Mouse (Mus musculus): ENCODE data around the gene Cdh4. TPM values are rescaled to one million over a fixed set of nuclear protein-coding genes. Genes with fewer than 3 reads are reported as not detected.

The Cdh4 gene
- total RNA-seq, 2 experiments from 2014 or later, result not detected

DNA sequence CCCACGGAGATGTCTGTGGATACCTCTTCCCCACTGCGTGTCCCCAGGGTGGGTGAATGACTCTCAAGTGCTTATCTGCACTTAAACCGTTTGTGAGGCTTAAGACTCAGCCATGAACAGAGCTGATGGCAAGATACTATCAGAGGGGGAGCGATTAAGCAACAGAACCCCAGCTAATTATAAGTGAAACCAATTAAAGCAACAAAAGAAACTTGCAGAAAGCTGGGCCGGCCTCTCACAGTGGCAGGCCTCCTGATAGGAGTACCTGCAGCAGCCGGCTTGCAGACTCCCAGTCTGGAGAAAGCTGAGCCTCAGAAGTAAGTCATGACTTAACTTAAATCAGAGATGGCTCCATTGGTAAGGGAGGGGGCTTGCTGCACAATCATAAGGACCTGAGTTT is 93.0 kb downstream of the Cdh4 start:
- no peak for ATAC-seq (replicated peaks; ENCODE audit: low FRiP score, poor library complexity, severe bottlenecking)

DNA sequence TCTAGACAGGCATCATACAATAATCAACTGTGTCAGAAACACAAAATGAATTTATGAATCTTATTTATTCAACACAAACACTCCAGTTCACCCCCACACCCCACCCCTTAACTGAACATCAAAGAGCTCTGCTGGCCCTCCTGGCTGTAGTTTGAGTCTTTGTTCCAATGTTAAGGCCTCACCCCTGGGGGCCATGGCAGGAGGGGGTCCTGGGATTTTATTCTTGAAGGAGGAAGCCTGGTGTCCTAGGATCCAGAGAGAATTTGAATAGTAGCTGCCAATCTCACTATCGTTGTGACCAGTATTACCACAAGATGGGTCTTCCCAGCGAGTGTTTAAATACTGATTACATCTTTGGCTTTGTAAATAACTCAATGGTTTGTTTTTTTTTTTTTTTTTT is 94.5 kb downstream of the Cdh4 start:
- no peak for ATAC-seq (replicated peaks; ENCODE audit: low FRiP score, poor library complexity, severe bottlenecking)

DNA sequence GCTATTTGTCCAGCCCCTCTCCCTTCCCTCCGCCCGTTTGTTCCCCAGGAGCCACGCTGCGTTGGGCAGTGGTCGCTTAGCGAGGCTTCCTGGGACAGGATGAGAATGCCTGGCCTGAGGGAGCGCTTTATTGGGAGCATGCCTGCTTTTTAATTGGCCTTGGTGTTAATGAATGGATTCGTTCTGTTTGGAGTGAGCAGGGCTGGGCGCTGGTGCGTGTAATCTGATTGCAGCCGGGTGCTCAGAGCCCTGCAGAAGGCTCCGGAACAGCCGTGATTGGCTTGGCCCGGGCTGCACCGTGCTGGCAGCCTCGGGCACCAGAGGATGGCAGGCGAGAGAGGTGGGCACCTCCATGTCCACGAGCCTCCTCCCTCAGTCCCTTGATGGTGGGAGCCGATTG is 95.2 kb downstream of the Cdh4 start:
- no peak for ATAC-seq (replicated peaks; ENCODE audit: low FRiP score, poor library complexity, severe bottlenecking)

DNA sequence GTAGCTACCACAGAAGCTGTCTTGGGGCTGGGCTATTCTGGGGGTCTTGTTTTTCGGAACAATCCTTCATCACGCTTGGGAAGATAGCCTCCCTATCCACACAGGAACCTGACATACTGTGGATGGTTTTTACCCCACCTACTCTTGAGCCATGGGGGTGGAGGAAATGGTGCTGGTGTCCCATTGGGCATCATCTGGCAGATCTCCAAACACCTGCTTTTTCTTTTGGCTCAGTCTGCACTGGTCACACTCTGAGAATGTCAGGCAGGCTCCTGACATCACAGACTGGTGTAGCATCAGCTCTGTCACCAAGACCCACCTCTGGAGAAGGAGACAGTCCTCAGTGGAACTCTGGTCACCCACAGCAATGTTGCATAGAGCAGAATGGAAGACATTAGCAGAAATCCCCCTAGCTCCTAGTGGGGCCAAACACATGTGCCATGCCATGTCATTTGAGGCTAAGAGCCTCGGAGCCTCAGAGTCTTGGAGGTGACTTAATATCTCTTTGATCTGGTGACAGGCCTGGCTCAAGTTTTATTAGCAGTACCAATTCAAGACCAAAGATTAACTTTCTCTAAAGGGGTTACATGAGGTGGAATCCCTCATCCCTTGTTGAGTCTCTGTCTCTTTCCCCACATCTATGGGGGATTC is 95.7 kb downstream of the Cdh4 start:
- no peak for ATAC-seq (replicated peaks; ENCODE audit: low FRiP score, poor library complexity, severe bottlenecking)

DNA sequence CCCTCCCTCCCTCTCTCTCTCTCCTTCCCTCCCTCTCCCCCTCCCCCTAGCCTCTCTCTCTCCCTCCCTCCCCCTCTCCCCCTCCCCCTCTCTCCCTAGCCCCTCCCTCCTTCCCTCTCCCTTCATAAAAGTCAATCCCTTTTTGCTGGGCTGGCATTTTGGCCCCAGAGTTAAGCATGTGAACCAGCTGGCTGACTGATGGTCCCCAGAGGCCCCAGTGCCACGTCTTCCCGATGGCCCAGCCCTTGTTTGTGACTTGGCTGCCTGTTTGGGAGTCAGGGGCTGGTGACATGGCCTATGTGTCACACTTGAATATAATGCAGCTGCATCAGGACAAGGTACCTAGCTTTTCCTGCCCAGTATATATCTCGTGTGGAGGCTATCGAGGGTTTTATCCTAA is 96.3 kb downstream of the Cdh4 start:
- ATAC-seq (replicated peaks; ENCODE audit: low FRiP score, poor library complexity, severe bottlenecking), result no peak

DNA sequence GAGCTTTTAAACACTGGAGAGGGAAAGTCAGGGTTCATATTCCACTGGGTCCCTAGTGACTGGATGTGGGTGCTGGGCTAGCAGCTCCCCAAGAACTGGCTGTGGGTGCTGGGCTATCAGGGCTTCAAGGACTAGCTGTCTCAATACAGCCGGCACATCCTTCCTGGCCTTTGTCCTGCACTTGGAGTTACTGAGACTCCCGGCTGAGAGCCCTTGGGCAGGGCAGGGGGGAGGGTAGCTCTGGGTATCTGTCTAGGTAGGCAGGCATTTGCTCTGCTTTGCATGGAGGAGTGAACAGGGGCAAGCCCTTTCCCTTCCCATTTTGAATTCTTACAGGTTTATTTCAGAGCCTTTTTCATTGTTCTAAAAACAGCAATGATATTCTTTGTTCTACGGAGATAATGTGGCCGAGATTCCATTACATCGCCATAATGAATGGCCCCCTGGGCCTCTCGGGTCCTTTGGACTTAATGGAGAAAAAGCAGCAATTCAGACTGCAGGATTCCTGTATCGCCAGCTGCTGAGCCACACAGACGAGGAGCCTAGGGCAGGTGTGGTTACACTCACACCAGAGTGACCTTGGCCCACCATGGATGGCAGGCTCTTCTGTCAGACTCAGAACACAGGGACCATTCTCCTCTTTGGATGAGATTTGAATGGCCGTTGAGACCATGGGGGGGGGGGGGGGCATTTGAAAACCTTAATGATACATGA is 97.5 kb downstream of the Cdh4 start:
- no peak for ATAC-seq (replicated peaks; ENCODE audit: low FRiP score, poor library complexity, severe bottlenecking)

DNA sequence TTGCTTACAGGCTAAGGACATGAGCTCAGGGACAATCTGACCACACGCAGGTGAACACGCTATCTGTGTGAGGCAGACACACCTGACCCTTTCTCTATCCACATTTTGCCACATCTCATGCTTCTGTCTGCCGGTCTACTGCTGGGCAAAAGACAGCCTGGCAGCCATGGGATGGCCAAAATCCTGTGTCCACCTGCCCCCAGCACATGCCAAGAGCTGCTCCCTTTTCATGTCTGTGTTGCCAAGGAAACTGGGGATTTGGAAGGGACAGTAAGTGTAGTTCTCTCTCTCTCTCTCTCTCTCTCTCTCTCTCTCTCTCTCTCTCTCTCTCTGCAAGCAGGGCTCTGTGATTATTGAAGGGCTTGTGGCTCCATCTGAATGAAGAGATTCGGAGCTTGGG is 98.9 kb downstream of the Cdh4 start:
- ATAC-seq (replicated peaks; ENCODE audit: low FRiP score, poor library complexity, severe bottlenecking), result no peak

DNA sequence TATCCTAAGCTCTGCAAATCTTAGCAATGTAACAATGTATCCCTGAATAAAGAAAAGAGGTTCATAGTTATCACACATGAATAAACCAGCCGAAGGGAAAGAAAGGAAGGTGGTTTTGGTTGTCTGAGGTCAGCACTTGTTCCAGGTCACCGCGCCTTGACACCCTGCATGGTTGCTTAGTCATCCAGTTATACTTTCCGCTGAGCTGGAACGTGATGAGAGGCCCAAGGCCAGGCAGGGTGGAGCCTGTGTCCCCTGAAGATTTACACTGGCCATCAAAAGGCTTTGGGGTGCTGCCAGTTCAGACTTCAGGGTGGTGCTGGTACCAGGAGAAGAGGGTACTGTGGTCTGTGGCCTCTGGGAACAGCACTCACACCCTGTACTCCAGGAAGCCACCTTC is 105.4 kb downstream of the Cdh4 start:
- ATAC-seq (replicated peaks; ENCODE audit: low FRiP score, poor library complexity, severe bottlenecking), result no peak

DNA sequence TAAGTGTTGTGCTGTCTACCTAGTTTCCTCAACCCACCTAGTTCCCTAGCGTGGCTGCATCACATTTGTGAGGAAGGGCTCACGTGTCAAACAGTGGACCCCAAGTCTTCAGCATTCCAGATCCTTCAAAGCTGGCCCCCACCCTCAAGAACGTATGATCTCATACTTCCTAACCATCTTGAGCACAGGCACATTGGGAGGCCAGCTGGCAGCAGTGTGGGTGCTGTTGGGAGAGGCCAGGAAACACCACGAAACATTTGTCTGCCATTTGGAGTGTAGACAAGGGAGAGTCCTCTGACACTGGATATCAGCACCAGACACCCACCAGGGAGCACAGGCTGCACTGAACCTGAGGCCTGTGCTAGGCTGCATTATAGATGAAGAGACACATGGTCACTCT is 113.7 kb downstream of the Cdh4 start:
- no peak for ATAC-seq (replicated peaks; ENCODE audit: low FRiP score, poor library complexity, severe bottlenecking)

DNA sequence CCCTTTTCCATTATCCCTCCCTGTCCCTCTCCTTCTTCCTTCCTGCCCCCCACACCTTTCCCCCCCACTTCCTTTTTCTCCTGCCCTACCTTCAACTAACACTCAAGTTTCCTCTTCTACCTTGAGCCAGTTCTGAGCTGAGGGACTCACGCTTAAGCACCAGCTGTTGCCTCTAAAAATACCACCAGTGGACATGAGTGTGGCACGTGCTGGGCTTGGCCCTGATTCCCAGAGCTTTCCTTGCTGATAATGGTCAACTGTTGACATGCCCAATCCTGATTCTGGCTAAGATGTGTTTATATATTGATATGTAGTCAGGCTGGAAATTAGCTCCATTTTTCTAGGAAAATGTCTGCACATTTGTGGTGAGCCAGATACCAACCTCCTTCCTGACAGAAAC is 120.1 kb downstream of the Cdh4 start:
- ATAC-seq (replicated peaks; ENCODE audit: low FRiP score, poor library complexity, severe bottlenecking), result no peak

DNA sequence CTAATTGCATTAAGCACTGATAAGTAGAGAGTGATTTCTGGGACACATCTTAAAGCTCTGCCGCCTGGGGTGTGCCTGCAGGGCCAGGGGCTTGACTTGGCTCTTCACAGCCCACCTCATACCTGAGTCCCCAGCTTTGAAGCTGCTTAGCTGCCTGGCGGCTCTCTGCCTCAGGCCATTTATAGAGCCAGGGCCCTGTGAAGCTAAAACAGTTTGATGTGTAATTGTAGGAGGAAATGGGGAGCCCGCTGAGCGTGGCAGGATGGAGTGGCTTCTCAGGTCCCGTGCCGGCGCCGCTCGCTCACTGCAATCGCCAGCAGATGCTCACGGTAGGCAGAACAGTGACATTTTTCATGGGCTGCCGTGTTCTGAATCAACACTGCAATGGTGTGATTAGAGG is 123.4 kb downstream of the Cdh4 start:
- no peak for ATAC-seq (replicated peaks; ENCODE audit: low FRiP score, poor library complexity, severe bottlenecking)

DNA sequence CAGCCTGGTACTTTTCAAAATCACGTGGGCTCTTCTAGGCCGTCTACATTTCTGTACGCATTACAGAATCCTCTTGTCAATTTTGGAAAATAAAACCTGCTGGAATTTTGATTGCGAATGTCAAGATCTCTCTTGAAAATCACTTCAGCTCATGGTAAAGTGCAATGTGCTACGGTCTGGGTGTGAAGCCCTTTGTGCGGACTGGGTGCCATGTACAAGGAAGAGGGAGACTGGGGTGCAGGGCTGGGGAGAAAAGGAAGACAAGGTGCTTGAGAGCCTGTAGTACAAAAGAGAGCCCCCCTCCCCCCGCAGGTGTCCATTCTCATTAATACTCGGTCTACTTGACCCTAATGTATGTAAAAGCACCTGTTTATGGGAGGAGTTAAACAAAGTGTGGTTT is 125.7 kb downstream of the Cdh4 start:
- no peak for ATAC-seq (replicated peaks; ENCODE audit: low FRiP score, poor library complexity, severe bottlenecking)

DNA sequence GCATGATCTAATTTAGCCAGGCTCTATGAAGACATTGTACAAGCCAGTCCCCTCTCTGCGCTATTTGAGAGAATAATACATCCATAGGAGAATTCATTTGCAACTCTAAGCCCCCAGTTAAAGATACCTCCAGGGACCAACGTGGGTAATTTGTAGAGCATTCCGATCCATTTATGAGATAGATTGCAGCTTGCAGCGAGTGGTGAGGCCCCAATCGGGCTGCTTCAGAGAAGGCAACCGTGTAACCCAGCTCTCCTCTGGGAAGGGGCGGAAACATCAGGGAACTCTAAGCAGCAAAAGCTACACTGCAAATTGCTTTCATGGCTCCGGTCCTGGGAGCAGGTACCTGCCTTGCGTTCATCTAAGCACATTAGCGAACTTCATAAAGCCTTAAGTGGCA is 126.9 kb downstream of the Cdh4 start:
- ATAC-seq (replicated peaks; ENCODE audit: low FRiP score, poor library complexity, severe bottlenecking), result no peak

DNA sequence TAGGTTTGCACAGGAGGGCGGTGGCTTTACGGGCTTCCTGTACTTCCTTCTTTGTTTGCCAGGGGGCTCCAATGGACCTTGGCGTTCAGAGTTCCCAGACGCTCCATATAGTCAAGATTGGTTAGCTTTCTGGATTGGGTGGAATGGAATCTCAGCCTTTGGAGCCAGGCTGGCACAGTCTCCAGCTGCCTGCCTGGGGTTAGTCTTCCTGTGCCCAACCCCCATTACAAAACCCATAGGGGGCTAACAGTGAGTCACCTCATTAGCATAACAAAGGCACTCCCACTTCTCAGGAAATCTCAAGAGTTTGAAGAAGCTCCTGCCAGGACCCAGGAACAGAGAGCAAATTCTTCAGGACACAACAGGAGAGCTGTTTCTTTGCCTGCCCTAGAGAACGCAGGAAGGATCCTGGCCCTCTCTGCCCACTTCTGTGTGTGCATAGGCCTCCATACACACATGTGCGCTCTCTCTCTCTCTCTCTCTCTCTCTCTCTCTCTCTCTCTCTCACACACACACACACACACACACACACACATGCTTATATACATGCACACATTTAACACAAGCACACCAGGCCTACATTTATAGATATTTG is 129.0 kb downstream of the Cdh4 start:
- no peak for ATAC-seq (replicated peaks; ENCODE audit: low FRiP score, poor library complexity, severe bottlenecking)

DNA sequence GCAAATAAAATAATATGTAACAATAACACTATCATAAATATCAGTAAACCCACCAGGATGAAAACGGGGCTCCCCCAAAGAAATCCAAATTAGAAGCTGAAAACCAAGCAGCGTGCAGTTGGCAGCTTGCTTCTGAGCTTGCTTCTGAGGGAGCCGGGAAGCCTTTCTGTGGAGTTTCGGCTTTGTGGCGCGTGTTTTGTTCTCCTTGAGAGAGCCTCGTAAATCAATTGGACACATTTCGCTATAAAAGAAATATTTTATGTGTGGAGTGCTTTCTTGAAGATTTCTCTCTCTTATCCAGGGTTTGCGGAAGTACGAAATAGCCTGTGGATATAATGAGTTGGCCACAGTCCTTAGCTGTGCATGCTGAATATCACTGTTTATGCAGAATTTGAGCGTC is 131.1 kb downstream of the Cdh4 start:
- ATAC-seq (replicated peaks; ENCODE audit: low FRiP score, poor library complexity, severe bottlenecking), result no peak

DNA sequence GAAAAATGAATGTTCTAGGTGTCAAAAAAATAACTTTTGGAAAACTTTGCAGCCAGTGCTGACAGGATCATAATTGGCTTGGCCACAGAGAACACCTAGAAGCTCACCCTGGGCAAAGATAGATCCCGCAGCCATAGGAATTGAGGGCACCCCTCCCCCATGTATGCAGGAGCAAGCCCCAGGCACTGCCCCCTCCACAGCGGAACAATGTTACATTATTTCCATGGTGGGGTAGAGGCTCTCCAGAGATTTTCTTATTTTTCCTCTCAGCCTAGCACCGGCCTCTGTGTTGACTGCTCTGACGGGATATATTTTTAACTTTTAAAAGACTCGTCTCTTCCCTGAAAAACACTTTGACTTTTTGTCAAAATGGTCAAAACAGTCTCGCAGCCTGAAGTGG is 131.6 kb downstream of the Cdh4 start:
- no peak for ATAC-seq (replicated peaks; ENCODE audit: low FRiP score, poor library complexity, severe bottlenecking)

DNA sequence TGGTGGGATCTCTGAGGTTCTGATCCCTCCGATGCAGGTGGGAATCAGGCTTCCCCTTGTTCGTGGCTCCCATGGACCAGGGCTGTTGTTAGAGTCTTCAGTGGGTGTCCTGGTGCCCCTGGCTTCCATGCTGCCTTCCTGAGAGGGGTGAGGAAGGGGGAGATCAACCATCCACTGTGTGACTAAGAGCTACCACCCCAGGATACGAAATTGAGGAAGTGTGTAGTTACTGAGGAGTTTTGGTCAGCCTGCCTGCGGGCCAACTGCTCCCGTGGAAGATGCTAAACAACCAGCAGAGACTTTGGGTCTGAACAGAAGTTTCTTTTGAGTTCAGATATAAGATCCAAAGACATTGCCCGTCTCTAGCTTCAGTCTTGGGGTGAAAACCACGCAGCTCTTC is 133.4 kb downstream of the Cdh4 start:
- no peak for ATAC-seq (replicated peaks; ENCODE audit: low FRiP score, poor library complexity, severe bottlenecking)

DNA sequence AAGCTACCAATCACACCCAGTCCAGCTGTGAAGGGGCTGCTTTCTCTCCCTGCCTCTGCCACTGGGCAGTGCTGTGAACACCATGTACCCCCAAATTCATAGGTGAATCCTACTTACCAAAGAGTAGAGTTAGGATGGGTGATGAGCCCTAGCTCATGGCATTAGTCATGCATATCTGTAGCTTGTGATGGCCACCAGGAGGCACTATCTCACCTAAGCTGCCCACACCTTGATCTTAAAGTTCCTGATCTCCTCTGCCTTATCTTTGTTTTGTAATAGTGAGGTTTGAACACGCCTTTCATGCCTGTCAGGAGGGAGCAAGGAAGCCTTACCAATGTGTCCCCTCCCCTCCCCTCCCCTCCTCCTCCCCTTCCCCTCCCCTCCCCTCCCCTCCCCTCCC is 134.0 kb downstream of the Cdh4 start:
- no peak for ATAC-seq (replicated peaks; ENCODE audit: low FRiP score, poor library complexity, severe bottlenecking)

DNA sequence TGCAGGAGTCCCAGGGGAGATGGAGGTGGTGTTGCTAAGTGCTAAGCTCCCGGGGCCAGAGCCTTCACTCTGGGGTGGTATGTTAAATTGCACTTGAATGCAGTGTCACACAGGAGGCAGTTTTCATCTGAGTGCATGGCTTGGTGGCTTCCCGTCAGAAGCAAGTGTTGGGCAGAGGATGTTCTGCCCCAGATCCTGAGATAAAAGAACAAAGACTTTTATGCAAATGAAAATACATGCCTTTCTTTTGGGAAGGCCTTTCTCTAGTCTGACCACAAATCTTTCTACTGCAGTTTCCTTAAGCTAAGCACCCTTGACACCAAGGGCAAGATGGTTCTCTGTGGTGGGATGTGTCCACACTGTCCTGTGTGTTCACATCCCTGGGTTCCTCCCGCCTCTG is 136.1 kb downstream of the Cdh4 start:
- no peak for ATAC-seq (replicated peaks; ENCODE audit: low FRiP score, poor library complexity, severe bottlenecking)

DNA sequence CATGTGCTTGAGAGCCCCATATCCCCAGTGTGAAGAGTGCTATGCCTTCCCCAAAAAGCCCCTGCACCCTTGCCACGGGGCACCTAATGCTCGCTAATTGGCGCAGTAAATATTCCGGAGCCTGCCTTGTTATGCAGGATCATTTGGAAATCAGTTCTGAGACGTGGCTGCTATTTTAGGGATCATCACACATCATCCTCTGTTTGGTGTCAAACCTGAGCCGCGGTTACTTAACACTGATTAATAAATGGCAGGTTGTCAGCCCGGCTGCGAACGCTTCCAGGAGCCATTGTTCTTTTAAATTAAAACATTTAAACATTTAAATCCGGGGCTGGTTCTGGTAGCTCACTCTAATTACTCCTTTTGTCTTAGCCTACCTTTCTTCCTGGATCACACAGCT is 136.6 kb downstream of the Cdh4 start:
- no peak for ATAC-seq (replicated peaks; ENCODE audit: low FRiP score, poor library complexity, severe bottlenecking)

DNA sequence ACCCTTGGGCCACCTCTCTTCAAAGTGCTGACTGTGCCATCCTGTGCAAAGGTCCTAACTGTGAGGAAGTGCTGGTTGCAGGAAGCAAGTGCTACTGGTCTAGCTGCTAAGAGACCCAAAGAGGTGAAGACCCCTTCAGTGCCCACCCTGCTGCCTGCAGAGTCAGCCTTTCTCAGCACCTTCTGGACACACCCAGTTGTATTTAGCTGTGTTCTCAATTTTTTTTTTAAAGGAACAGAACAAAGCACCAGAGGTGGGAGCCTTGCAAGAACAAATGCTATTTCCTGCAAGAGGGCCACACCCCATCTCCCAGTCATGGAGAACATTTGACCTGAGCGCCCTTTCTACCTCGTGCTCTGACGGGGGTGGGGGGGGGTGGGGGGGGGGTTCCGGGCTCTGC is 138.2 kb downstream of the Cdh4 start:
- ATAC-seq (replicated peaks; ENCODE audit: low FRiP score, poor library complexity, severe bottlenecking), result no peak

DNA sequence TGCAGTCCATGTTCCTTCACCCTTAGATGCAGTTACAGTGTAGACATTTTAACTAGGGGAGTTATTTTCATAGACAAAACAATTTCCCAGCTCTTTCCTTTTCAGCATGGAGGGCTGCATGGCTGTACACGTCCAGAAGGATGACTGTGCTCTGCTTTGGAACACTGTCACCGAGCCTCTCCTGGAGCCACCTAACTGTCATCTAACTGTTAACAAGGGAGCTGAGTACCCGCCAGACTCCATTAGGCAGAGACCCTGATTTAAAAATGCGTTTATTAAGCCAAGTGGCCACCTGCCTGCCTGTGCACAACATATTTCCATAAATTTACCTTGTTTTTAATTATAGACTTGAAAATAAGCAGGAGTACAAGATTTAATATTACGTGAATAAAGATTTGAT is 138.8 kb downstream of the Cdh4 start:
- no peak for ATAC-seq (replicated peaks; ENCODE audit: low FRiP score, poor library complexity, severe bottlenecking)
